Mouse (Mus musculus): ENCODE results near the gene Ildr1.

DNA sequence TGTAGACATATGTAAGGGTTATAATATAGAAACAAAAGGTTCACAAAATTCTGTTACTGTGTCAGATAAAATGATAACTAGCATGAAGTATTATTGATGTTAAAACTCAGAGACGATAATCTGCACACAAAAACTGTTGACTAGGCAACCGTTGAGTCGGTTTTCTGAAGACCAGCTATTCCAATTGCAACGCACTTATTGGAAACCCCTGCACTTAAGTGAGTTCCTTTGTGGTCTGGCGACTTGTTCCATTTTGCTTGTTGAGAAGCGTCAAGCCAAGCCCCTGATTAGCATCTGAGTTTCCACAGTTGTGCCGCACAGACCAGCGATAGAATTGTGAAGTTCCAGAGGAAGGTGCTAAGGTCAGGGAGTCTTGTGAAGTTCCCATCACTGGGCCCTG is 3.6 kb downstream of the Ildr1 start:
- TF ChIP-seq CTCF (IDR thresholded peaks at IDR 0.05; ENCODE audit: low read depth, low read length) = no peak
- no peak for TF ChIP-seq GATA1 (IDR thresholded peaks at IDR 0.05; ENCODE audit: borderline replicate concordance, low read length)
- no peak for TF ChIP-seq TAL1 (conservative IDR thresholded peaks at IDR 0.05; ENCODE audit: low read depth, low read length)
- TF ChIP-seq POLR2AphosphoS5 (IDR thresholded peaks at IDR 0.05; ENCODE audit: insufficient replicate concordance, low read depth, low read length) = no peak
- TF ChIP-seq GATA2 (IDR thresholded peaks at IDR 0.05; ENCODE audit: borderline replicate concordance, low read depth, low read length) = no peak
